Mouse (Mus musculus): ENCODE measurements at regions not wholly inside any gene's neighbourhood (a gene's known extent, or its start where the extent isn't known, plus 50 kb on each side); places are given as distances from the start of the nearest gene placed in this dataset.
"Not testable (repeated sequence)": the region's sequence is repeated elsewhere in the genome, so short reads cannot be mapped to it uniquely, and the experiment has no call there.

GRCm38 (mm10) chr1:164545843-164546242 is 87.7 kb upstream of the Atp1b1 start:
- no peak for DNase-seq (ENCODE audit: low spot score in 2 of 2)

DNA sequence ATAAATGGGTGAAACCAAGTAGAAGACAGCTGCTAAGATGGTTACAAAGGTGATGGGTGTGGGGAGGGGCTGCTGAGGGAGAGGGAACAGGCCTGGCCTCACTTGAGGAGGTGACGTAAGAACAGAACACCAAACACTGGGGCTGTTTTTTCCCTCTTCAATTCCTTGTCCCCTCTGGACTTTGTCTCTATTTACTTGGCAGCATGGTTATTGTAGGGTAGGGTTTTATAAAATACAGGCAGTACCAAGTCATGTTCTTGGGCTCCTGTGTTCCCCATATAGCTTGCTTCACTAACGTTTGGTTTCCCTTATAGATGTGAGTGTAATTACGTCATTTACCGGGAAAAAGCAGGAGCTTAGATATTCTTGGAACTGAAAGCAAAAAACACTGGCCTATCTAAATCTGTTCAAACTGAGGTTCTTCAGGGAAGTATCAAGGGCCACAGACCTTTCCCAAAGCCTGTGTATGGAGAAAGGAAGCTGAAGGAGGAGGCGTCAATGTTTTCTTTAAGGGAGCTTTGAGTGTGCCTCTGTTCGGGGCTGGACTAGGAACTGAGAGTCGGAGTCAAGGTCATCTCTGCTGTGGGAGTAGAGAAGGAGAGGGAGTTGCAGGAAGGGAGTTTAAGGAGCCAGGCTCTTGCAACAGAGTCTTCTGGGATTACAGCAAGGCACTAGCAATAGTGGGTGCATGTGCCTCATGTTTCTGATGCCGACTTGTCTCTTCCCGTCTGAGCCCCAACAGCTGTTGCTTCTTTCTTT is 85.1 kb upstream of the Atp1b1 start:
- DNase-seq (ENCODE audit: low spot score in 2 of 2), result no peak

DNA sequence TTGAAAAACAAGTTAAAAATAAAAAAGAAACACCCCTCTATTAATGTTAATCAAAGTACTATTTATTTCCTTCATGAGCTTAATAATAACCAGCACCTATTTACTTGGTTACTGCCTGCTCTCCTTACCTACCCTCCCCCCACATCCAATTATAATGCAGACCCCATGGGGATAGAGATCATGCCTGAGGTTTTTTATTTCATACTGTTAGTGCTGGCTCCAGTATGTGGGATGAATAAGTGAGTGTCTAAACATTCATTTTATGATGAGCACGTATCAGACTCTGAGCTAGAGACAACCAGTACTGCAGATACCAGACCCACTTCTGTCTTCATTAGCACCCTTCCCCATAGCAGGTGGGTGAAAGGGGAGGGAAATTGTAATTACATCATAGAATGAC is 83.6 kb upstream of the Atp1b1 start:
- DNase-seq (ENCODE audit: low spot score in 2 of 2), result no peak

GRCm38 (mm10) chr1:164538304-164539043 is 80.3 kb upstream of the Atp1b1 start:
- DNase-seq (ENCODE audit: low spot score in 2 of 2), result no peak

- DNase-seq (ENCODE audit: low spot score in 2 of 2), result no peak
Measured at GRCm38 (mm10) chr1:164537324-164537948, 79.3 kb upstream of the Atp1b1 start.

DNA sequence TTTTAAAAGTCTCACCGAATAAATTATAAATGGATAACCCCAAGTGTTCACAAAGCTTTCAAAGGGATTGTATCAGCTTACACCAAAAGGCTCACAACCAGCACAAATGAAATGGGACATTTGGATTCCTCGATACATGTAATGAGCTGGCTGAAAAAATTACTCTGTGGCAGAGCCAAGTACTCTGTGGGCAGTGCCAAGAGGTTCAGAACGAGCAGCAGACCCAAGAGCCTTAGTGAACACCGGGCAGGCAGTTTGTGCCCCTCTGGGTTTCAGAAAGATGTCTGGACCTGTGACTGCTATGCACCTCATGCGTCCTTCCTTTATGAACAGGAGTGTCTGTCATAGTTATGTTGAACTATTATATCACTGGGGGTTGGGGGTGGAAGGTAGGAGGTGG is 74.0 kb upstream of the Atp1b1 start:
- no peak for DNase-seq (ENCODE audit: low spot score in 2 of 2)

DNA sequence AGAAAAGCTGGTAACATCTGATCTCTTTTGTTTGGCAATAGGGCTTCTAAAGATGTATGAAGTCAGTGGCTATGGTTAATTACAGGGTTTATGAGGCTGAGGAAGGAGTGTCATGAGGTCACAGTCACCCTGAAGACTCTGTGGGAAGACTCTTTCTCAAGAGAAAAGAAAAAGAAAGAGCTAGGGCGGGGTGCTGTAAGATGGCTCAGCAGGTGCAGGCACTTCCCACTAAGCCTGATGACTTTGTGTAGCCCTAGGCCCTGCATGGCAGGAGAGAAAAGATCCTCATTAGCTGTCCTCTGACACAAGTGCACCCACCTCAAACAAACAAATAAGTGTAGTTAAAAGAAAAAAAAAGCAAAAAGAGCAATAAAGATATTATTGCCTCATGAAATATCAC is 73.6 kb upstream of the Atp1b1 start:
- DNase-seq (ENCODE audit: low spot score in 2 of 2), result no peak

- DNase-seq (ENCODE audit: low spot score in 2 of 2), result no peak
Measured at GRCm38 (mm10) chr1:164526748-164527147, 68.6 kb upstream of the Atp1b1 start.

DNA sequence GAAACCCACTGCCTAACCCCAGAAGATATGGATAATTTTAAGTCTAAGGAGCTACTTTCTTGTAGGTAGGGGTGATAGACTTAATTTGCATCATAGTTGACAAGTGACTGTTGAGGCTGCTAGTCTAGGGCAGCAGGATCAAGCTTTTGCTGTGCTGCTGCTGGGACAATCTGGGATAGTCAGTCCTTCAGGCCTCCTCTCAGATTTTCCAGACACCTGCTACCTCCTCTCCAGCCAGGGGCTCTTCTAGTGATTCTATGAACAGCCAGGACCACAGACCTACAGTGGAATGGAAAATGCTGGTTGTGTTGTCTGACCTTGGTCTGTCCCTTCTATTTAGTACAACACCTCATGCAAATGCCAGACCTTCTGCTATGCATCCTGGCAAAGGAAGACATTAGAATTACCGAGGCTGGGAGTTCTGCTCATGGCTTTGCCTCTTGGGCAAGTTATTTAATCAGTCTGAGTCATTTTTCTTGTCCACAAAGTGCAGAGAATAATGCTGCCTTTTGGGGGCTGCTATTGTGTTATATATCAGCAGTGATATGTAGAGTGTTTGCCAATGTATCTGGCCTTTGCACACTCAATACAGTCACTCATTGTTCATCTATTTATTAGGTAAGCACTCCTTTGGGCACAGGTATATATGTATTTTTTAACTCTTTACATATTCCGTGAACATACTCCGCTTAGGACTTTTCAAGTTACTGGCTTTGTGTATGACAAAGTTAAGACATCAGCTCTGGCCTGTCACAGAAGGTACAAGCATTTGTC is 64.4 kb upstream of the Atp1b1 start:
- DNase-seq (ENCODE audit: low spot score in 2 of 2), result no peak

DNA sequence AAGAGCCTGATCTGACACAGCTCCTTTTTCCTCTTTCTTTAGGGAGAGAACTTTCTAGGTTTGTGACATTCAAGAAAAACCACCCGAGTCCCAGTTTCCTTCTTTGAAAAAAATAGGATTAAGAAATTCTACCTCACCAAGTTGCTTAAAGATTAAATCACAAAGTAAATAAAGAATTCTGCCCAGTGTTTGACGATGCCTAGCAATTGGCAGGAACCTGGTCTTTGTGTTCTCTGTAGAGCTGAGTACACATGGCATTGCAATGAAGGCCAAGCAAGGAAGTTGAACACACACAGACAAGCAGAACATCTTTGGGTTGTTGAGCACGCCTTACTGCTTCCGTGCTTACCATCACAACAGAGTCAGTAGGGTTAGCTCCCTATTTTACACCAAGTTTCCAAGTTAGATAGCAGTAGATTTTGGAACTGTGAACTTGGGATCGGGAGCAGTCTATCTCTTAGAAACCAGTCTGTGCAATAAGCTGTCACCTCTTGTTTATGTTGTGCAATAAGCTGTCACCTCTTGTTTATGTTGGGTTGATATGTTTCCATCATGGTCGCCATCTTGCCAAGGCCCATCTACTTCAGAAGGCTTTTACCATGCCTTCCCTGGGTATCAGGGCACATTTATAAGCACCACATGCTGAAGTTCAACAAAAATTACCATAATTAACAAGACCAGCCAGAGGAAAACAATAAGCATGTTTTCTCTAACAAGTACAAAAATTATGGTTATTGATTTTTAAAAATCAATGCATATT is 63.4 kb upstream of the Atp1b1 start:
- DNase-seq (ENCODE audit: low spot score in 2 of 2), result no peak

GRCm38 (mm10) chr1:164518866-164519265 is 60.7 kb upstream of the Atp1b1 start:
- DNase-seq (ENCODE audit: low spot score in 2 of 2), result no peak

- DNase-seq (ENCODE audit: low spot score in 2 of 2), result no peak
Measured at GRCm38 (mm10) chr1:164518308-164518707, 60.2 kb upstream of the Atp1b1 start.

GRCm38 (mm10) chr1:164517362-164517761 is 59.2 kb upstream of the Atp1b1 start:
- not testable (repeated sequence) for DNase-seq (ENCODE audit: low spot score in 2 of 2)

DNA sequence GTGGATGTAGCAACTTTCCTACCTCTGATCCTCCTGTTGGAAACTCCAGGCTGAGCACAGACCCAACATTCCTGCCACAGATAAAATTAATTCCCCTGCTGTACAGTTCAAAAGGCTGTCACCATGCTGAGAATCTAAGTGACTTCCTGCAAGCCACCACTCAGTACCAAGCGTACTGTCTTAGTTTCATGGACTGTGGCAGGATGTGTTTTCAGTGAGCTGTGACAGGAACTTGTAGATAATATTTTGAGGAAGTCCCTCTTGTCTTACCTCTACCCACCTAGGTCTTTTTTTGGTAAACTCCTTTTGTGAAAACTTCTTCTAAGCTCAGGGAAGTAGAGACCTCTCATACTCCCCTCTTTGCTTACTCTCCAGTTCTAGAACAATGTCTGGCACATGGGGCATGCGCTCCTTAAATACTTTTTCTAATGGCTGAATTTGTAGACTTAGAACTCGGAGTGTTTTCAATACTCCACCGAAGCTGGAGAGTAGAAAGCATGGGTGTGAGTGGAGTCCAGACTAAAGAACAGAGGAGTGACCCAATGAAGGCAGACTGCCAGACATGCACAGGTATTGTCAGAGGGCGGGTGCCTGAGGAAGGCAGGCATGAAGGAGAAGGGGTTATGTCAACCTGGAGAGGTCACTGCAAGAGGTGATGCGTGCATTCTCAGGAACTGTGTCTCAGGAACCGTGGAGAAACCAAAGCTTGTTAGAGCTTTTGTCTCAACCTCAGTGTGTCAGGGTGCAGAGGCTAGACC is 53.7 kb upstream of the Atp1b1 start:
- DNase-seq (ENCODE audit: low spot score in 2 of 2), result peak; percentile 67 to 70

DNA sequence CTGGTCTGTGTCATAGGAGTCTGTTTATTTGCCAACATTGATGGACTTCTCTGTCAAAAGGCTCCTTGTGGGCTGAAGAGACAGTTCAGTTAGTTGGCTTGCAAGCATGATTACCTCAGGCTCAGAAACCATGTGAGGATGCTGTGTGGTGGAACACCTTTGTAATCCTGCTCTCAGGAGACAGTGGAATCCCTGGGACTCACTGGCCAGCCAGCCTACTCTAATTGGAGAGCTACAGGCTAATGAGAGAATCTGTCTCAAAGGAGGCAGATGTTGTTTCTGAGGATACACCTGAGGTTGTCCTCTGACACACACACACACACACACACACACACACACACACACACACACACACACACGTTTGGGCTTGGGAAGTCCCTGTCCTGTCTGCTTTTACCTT is 51.1 kb upstream of the Atp1b1 start:
- no peak for DNase-seq (ENCODE audit: low spot score in 2 of 2)

GRCm38 (mm10) chr1:164508556-164508955 is 50.4 kb upstream of the Atp1b1 start:
- no peak for DNase-seq (ENCODE audit: low spot score in 2 of 2)

GRCm38 (mm10) chr1:164508106-164508505 is 50.0 kb upstream of the Atp1b1 start:
- DNase-seq (ENCODE audit: low spot score in 2 of 2), result no peak

All from spleen, postnatal 36 days (tissue).